Mouse (Mus musculus) erythroblast, embryonic 14.5 days (primary cell): ENCODE data around the gene Guca1a.

Source experiments
- GATA1 ChIP-seq: IDR thresholded peaks from 2 replicates; pipeline ENCODE4 v1.6.1; 2012; ENCODE audit warnings: low read length, inconsistent platforms, mixed read lengths
- TAL1 ChIP-seq: IDR thresholded peaks from 3 replicates; pipeline ENCODE4 v1.6.1; 2012; ENCODE audit warnings: low read length, inconsistent platforms, mixed read lengths

DNA sequence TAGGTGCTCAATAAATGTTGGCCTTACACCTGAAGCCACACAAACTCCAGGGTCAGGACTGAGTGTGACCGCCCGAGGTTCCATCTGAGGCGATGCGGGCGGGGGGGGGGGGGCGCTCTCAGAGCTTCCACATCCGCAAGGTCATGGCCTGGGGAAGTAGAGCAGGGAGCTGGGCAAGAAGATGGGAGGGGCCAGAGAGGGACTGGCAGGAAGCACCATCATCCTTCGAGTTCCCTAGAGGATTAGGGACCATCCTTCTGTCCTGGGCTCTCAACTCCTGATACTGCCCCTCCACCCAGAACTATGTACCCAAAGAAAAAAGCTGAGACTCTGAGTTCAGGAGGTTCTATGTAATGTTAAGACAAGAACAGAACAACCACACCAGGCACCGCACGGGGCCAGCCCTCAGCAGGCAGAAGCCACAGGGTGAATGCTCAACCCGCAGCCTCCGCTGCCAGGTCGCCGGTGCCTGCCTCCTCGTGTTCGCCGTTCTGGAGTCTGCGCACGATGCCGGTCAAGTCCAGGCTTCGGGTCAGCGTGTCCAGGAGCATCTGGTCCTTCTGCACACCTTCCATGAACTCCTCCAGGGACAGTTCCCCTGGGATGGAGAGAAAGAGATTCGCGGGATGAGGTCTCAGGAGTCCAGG lies 6.0 kb downstream of the Guca1a start:
- TF ChIP-seq GATA1 (no peak), TAL1 (no peak)
